Mouse (Mus musculus) adrenal gland, postnatal 10 days (tissue): Measurements from ENCODE around the gene Hmgcs2. TPM values are rescaled to one million over a fixed set of nuclear protein-coding genes. Genes with fewer than 3 reads are reported as not detected.

ENCODE experiments used
- DNase-seq: peaks from one replicate; pipeline ENCODE4 v3.0.0; 2021; ENCODE audit warnings: mixed read lengths
- total RNA-seq, 2 experiments: library from RNA; stranded (reverse); gene quantifications; 2 replicates each; pipeline ENCODE4 v1.2.3; 2021

Gene Hmgcs2
- total RNA-seq, 2 experiments from 2014 or later: 157 to 462 TPM

DNA sequence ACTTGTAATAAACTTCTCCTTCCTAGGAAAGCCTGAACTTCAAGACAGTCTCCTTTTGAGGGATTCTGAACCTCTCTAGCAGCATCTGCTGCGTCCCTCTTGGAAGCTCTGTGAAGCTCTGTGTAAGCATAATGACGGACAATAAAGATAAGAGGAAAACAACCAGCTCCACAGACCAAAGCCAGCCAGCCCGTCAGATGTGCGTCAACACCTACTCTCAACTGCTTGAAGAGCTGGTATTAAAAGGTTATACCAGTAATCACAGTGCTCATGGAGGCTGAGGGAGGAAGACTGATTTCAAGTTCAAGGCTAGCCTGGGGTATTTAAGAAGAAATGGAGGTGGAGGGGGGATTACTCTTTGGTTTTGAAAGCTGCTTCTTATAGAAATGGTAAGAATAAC, 553 bp upstream of the Hmgcs2 start:
- no peak for DNase-seq

DNA sequence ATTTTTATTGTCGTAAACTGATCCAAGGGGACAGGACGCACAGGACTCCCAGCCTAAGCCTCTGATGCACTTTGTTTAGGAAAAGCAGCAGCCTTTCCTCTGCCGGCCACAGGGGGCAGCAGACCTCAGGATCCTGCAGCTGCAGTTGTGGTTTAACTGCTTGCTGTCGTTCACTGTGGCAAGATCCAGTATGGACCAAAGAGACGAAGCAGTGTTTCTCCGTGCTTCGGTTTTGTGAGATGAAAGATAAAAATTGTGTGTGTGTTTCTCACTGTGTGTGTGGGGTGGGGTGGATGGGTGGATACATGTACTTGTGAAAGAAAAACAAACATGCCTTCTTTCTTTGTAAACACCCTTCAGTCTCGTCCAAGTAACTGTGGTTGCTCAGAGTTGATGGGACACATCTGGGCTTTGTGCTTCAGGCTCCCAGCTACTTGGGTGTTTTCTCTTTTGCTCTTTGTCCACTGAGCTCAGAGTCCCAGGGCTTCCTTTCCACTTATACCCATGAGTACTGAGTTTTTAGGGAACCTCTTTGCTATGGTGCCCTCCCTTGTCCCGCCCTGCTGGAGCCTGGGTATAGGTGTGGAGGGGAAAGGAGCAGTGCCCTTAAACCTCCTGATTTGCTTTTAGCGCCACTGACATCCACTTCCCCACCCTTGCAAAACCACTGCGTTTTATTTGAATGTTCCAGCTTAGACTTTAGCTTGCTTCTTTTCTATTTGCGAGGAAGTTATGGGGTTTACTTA, 871 bp downstream of the Hmgcs2 start:
- DNase-seq: peak; percentile 74

DNA sequence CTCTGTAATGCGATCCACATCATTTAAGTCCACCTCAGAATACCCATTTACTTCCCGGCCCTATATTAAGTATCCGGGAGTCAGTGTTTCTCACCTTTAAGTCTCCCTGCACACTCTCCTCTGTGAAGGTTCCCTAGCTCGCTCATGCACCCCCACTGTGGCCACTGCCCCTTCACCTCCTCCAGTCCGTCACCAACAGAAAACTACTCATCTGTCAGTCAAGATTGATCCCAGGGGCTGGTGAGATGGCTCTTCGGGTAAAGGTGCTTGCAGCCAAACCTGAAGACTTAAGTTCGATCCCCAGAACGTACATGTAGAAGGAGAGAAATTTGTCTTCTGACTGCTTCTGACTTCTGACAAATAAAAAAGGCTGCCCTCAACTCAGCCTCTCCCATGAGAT, 2.2 kb downstream of the Hmgcs2 start:
- DNase-seq: no peak

- no peak for DNase-seq
Observed at GRCm38 (mm10) chr3:98283205-98283604, 3.0 kb downstream of the Hmgcs2 start.

DNA sequence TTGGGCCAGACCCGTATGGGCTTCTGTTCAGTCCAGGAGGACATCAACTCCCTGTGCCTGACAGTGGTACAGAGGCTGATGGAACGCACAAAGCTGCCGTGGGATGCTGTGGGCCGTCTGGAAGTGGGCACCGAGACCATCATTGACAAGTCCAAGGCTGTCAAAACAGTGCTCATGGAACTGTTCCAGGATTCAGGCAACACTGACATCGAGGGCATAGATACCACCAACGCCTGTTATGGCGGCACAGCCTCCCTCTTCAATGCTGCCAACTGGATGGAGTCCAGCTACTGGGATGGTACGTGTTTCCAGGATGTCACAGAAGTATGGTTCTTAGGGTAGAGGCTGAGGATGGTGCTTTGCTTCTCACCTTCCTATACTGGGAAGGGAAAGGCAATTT, 10.8 kb downstream of the Hmgcs2 start:
- DNase-seq: no peak

GRCm38 (mm10) chr3:98295965-98296364, 15.7 kb downstream of the Hmgcs2 start:
- DNase-seq: no peak

DNA sequence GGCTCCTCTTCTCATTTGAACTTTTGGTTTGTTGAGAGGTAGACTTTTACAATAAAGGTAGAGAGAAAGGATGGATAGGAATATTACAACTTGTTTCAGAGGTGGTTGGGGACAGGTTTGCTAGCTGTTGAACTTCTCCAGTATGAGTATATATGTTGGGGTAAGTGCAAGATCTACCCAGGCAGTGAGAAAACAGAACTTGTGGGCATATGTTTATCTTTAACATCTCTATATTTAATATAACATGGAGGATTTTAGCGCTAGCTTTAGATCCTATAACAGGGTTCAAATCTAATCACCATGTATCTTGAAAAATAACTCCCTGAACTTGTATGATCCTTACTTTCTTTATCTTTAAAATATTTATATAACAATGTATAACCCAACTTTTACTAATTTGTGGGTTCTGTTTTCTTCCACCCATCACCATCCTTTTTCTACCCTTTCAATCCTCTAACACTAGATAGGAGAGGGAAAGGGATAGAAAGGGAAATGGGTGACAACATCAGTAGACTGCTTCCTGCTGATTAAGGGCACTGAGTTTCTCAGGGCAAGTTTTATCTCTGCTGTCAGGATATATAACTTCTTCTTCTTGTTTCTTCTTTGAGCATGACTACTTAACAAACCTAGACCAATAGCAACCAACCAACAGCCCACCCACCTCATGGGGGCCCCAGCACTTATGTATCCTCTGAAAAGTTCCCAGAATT, 19.3 kb downstream of the Hmgcs2 start:
- no peak for DNase-seq

DNA sequence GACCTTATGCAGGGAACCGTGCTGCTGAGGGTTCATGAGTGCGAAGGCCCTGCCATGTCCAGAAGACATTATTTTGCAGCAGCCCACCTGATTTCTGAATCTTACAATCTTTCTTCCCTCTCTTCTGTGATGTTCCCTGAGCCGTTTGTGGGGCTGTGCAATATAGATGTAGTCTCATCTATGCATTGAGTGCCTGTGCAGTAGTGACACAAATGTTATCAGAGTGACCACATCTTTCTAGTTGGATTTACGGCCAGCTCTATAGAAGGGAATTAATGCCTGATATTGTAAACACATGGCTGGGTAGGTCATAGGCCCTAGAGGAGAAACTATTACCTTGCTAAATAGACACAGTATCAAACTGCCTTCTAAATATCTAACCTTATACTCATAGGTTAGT, 20.0 kb downstream of the Hmgcs2 start:
- DNase-seq: no peak

DNA sequence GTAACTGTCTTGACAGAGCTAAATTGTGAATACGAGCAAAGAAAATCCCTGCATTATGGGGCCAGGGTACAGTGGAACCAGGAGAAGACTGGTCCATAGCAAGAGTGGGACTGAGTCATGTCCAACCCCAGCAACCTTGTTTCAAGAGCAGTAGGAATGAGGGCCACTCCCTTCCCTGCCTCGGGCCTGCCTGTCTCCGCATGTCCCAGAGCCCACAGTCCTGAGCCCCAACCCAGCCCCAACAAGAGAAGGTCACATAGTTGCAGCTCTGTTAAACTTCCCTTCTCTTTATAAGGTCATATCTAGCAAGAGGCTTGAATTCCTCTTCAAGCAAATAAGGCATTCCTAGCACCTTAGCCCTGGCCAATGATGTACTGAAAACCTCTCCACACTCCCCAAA, 21.5 kb downstream of the Hmgcs2 start:
- no peak for DNase-seq

DNA sequence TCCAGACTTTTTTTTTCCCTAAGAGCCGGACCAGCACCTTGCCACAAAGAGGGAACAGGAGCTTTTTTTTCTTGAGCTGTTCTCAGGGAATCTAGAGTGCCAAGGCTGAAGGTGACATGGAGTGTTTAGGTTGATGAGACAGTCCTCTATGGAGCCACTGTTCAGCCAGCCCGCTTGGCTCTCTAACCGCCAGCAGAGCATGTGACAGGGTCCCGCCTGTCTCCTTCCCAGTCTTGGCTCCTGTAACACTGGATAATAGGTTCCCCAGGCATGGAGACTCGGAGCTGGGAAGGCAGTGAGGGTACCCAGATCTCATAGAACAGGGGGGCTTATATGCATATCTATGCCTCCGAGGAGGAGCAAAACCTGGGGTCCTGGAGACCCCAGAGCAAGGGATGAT, 28.4 kb downstream of the Hmgcs2 start:
- DNase-seq: no peak

DNA sequence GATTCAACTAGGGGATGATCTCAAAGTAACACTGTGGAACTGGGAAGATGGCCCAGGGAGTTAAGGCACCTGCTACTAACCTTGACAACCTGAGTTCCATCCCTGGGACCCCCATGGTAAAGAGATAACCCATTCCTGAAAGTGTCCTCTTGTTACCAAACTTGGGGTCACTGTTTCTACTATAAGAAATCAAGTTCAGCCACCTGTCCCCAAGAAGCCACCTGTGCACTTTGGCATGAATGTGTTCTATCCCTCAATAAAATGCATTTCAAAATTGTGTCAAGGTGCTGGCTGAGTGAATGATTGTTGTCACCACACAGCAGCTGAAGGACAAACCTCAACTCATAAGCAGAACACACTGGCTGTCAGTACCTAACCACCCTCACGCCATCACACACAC, 30.2 kb downstream of the Hmgcs2 start:
- DNase-seq: no peak

- peak; percentile 71 for DNase-seq
Observed at GRCm38 (mm10) chr3:98312867-98313266, 32.6 kb downstream of the Hmgcs2 start.

GRCm38 (mm10) chr3:98313294-98314155, 33.3 kb downstream of the Hmgcs2 start:
- DNase-seq: no peak

GRCm38 (mm10) chr3:98315181-98315580, 34.9 kb downstream of the Hmgcs2 start:
- DNase-seq: no peak

GRCm38 (mm10) chr3:98317143-98317542, 36.9 kb downstream of the Hmgcs2 start:
- no peak for DNase-seq

DNA sequence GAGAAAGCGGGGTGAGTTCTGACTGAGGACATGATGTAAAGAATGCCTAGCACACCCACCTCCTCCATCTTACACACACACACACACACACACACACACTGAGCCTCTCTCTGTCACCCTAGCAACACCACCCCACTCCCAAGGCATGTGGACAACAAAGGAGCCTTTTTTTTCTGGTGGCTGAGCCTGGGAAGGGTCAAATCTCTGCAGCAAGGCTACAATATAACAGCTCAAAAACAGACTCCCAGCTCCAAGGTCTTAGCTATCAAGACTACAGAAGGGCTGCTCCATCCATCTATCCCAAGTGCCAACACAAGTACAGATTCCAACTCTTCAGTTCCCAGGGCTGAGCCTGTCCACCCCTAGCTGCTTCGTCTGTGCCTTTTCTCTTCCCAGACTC, 39.0 kb downstream of the Hmgcs2 start:
- DNase-seq: no peak

- DNase-seq: no peak
Observed at GRCm38 (mm10) chr3:98322209-98322608, 42.0 kb downstream of the Hmgcs2 start.

GRCm38 (mm10) chr3:98324235-98324634, 44.0 kb downstream of the Hmgcs2 start:
- no peak for DNase-seq

DNA sequence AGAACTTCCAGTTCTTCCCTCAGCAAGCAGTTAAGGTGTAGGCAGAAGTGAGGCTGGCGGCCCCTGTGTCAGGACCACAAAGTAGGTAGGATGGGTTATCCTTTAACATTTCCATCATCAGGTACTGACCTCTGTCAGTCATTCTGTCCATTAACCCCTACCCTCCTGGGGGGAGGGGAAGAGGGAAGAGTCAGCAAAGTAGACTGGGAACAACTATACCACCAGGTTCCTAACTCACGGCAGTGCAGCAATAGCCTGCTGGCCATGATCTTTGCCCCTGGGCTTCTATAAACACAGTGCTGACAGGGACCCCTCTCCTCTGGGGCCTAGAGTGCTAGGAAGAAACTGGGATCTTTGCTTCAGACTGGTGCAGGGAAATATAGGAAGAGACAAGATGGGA, 53.8 kb downstream of the Hmgcs2 start:
- no peak for DNase-seq

GRCm38 (mm10) chr3:98335331-98335730, 55.1 kb downstream of the Hmgcs2 start:
- no peak for DNase-seq

DNA sequence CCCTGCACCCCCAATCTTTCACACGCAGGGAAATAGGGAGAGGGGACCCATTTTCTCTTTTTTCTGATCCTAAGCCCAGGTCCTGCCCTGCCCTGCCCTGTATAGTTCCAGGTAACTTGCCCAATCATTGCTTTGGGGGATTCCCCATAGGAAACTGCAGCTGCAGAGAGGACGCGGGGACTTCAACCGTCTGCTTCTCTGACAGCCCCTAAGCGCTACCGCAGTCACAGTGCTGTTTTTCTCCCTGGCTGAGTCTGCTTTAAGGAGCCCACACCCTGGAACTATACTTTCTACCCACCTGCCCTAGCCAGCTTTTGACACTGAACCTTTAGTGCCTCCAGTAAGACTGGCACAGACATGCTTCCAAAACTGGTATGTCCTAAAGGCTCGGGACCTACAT, 55.7 kb downstream of the Hmgcs2 start:
- DNase-seq: no peak

DNA sequence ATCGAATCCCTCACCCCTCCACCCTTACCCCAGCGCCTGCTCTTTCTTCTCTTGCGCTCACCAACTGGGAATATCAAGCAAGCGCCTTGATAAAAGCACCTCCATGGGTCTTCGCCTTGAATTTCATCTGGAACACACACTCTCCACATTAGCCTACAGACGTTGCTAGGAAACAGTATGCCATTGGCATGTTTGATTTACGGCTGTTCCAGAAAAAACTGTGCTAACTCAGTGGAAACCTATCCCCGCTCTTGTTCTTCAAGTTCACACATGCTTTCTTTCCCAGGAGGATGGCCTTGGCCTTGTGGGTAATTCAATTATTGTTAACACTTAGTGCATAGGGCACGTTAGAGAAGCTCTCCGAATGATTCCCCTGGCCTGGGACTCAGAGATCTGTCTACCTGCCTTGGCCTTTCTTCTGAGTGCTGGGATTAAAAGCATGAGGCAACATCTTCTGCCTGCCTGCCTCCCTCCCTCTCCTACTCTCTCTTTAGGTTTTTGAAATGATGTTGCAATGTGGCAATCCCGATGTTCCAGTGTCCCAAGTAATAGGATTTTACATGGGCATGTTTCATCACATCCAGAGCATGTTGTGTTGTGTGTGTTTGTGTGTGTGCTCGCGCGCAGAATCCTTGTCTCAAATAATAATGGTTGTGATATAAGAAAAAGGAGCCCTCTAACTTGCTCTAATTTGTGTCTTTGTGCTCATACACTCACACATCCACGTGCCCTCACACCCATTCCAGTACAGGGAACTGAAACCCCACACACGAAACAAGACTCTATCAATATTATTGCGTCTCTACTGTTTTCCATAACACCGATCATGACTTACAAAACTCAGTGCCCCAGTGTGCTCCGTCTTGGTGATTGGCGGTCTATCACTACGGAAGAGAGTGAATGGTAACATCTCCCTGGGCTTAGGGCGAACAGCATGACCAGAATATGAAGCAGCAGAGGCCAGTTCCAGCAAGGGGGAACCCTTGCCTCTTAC, 56.7 kb downstream of the Hmgcs2 start:
- no peak for DNase-seq
